16 mouse cellular contexts compared by ENCODE assay signal in the genomic region with DNA sequence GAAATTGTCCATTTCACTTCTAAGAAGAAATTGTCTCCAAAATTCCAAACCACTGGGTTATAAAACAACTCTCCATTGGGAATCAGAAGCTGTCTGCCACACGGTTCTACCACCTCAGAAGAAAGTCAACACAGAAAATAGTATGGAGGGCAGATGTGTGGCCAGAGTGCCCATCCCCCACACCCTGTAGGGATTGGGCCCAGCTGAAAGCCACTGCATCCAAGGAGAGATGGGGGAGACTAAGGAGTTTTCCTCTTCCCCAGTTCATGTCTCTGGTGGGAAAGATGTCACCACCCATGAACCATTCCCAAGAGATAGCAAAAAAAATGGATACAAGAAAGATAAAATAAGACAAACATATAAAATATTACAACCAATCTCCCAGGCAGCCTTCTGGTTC. TPM values are rescaled to one million over a fixed set of nuclear protein-coding genes. Genes with fewer than 3 reads are reported as not detected.
DNase-seq lines count a peak whose midpoint lies in the region; ATAC-seq and TF ChIP-seq lines count a peak whose summit lies in the region.
"Had no signal": no experiment of that assay in that cellular context is flagged by ENCODE, and none has a peak within 500 bp of the region (broad histone marks: within the 10 kb centered on the region; RNA-seq: fewer than 3 reads in every experiment).

No protein-coding gene starts in this region.

- 58% methylated on average over 1 of the region's 1 CpGs for WGBS in forebrain, embryonic 10.5 days
- WGBS in forebrain, embryonic 11.5 days: 13% methylated on average over 1 of the region's 1 CpGs
- WGBS in hindbrain, embryonic 15.5 days: 47% methylated on average over 1 of the region's 1 CpGs
- WGBS in midbrain, embryonic 16.5 days: 55% methylated on average over 1 of the region's 1 CpGs

- no peak overlapping the region for H3K27ac ChIP-seq in forebrain, embryonic 10.5 days
- no peak overlapping the region for H3K27ac ChIP-seq in forebrain, embryonic 11.5 days (ENCODE audit: low read depth, low read length)
- no peak overlapping the region for H3K27ac ChIP-seq in CH12.LX (ENCODE audit: insufficient read depth, low read depth)
- H3K27ac ChIP-seq in hindbrain, embryonic 15.5 days (replicated peaks): peak overlapping the region; percentile 66
- H3K27ac ChIP-seq in midbrain, embryonic 16.5 days (ENCODE audit: low read length): peak overlapping the region; percentile 87
- H3K27ac ChIP-seq: embryonic facial prominence, embryonic 13.5 days had no signal

- peaks cover 68% of the 10 kb centered on the region for H3K27me3 ChIP-seq in forebrain, embryonic 10.5 days (ENCODE audit: poor library complexity, severe bottlenecking)
- peaks cover 35% of the 10 kb centered on the region for H3K27me3 ChIP-seq in forebrain, embryonic 11.5 days (ENCODE audit: control insufficient read depth, insufficient read depth, low read length)
- H3K27me3 ChIP-seq in CH12.LX (replicated peaks): peaks cover 5% of the 10 kb centered on the region
- peaks cover 10% of the 10 kb centered on the region; the same call in 1 of the 2 replicates for H3K27me3 ChIP-seq in hindbrain, embryonic 15.5 days
- H3K27me3 ChIP-seq in midbrain, embryonic 16.5 days (ENCODE audit: control insufficient read depth, insufficient read depth, low read depth, low read length): no peaks in the 10 kb centered on the region

- no peaks in the 10 kb centered on the region; the same call in 1 of the 2 replicates for H3K79me2 ChIP-seq in CH12.LX (replicated peaks; ENCODE audit: control insufficient read depth, extremely low read depth, insufficient read depth, poor library complexity, severe bottlenecking)

- in situ Hi-C loops in CH12.LX (cut with MboI; ENCODE audit: low pct_ligation_motif_present, low pct_unique_long_range_greater_than_20kb, low sequenced_read_pairs): loop anchor here (5.0 to 25.0 kb wide), 2 partner anchors 173 to 463 kb away; partner anchors contain the start of gene Mgat5

- no peak for ATAC-seq in forebrain, embryonic 11.5 days (replicated peaks; ENCODE audit: low FRiP score)
- ATAC-seq in hindbrain, embryonic 15.5 days (ENCODE audit: low FRiP score, low read depth): no peak
- no peak for ATAC-seq in midbrain, embryonic 16.5 days
- ATAC-seq: Patski had no signal

- dilution Hi-C loops in CH12.LX (cut with MboI; ENCODE audit: extremely low pct_ligation_motif_present, extremely low pct_unique_long_range_greater_than_20kb, low sequenced_read_pairs): no loop called here

- no peak for TF ChIP-seq POLR2A in CH12.LX (IDR thresholded peaks at IDR 0.05; ENCODE audit: low read depth, low read length)

- H3K4me3 ChIP-seq in forebrain, embryonic 10.5 days: 0 out of 2 replicates have a peak overlapping the region, but pooled peaks have one; percentile 67
- H3K4me3 ChIP-seq in forebrain, embryonic 11.5 days (ENCODE audit: low read depth, low read length): no peak overlapping the region
- H3K4me3 ChIP-seq in CH12.LX (replicated peaks in 1 of 3; ENCODE audit: low read depth in 2 of 3, low read length in 2 of 3, poor library complexity in 1 of 3): peak overlapping the region in 1 of 3 experiments; percentile 77
- H3K4me3 ChIP-seq in hindbrain, embryonic 15.5 days: peak overlapping the region; percentile 68
- peak overlapping the region; percentile 62 for H3K4me3 ChIP-seq in midbrain, embryonic 16.5 days (ENCODE audit: low read depth, low read length)
- H3K4me3 ChIP-seq: embryonic facial prominence, embryonic 13.5 days had no signal

- TF ChIP-seq RAD21 in CH12.LX (IDR thresholded peaks at IDR 0.05; ENCODE audit: low read depth, low read length): no peak

- H3K9me3 ChIP-seq in forebrain, embryonic 10.5 days: no peaks in the 10 kb centered on the region
- H3K9me3 ChIP-seq in forebrain, embryonic 11.5 days (ENCODE audit: control insufficient read depth, low read length): no peaks in the 10 kb centered on the region
- peaks cover 3% of the 10 kb centered on the region for H3K9me3 ChIP-seq in CH12.LX (replicated peaks; ENCODE audit: low read length)
- no peaks in the 10 kb centered on the region for H3K9me3 ChIP-seq in hindbrain, embryonic 15.5 days
- H3K9me3 ChIP-seq in midbrain, embryonic 16.5 days (replicated peaks; ENCODE audit: control insufficient read depth, low read length, poor library complexity, severe bottlenecking): no peaks in the 10 kb centered on the region
- H3K9me3 ChIP-seq: embryonic facial prominence, embryonic 13.5 days had no signal

- no peaks in the 10 kb centered on the region; the same call in 1 of the 2 replicates for H3K36me3 ChIP-seq in forebrain, embryonic 10.5 days (replicated peaks)
- H3K36me3 ChIP-seq in forebrain, embryonic 11.5 days (ENCODE audit: control insufficient read depth, insufficient read depth, low read length): no peaks in the 10 kb centered on the region
- peaks cover 0 to 24% of the 10 kb centered on the region in 2 experiments for H3K36me3 ChIP-seq in CH12.LX (replicated peaks in 1 of 2; ENCODE audit: control insufficient read depth in 1 of 2, insufficient read depth in 1 of 2, low read length in 1 of 2)
- no peaks in the 10 kb centered on the region for H3K36me3 ChIP-seq in hindbrain, embryonic 15.5 days
- H3K36me3 ChIP-seq in midbrain, embryonic 16.5 days (ENCODE audit: control insufficient read depth, insufficient read depth, low read length): no peaks in the 10 kb centered on the region
- H3K36me3 ChIP-seq: embryonic facial prominence, embryonic 13.5 days had no signal

- H3K4me2 ChIP-seq in forebrain, embryonic 11.5 days (ENCODE audit: low read depth, low read length, severe bottlenecking): no peak overlapping the region
- no peak overlapping the region for H3K4me2 ChIP-seq in CH12.LX (ENCODE audit: insufficient read depth, low read depth, poor library complexity, severe bottlenecking)
- H3K4me2 ChIP-seq in hindbrain, embryonic 15.5 days: peak overlapping the region; percentile 95
- H3K4me2 ChIP-seq in midbrain, embryonic 16.5 days (ENCODE audit: low read length): peak overlapping the region; percentile 88
- H3K4me2 ChIP-seq: embryonic facial prominence, embryonic 13.5 days had no signal

- TF ChIP-seq EP300 in CH12.LX (IDR thresholded peaks at IDR 0.05; ENCODE audit: low read length): no peak

- H3K4me1 ChIP-seq in forebrain, embryonic 10.5 days: peaks cover 45% of the 10 kb centered on the region
- peaks cover 11% of the 10 kb centered on the region for H3K4me1 ChIP-seq in forebrain, embryonic 11.5 days (replicated peaks; ENCODE audit: control insufficient read depth, insufficient read depth, low read length)
- peaks cover 13 to 61% of the 10 kb centered on the region in 2 experiments for H3K4me1 ChIP-seq in CH12.LX (ENCODE audit: control insufficient read depth in 1 of 2, insufficient read depth in 2 of 2)
- H3K4me1 ChIP-seq in hindbrain, embryonic 15.5 days (replicated peaks): peaks cover 34% of the 10 kb centered on the region
- H3K4me1 ChIP-seq in midbrain, embryonic 16.5 days (ENCODE audit: control insufficient read depth, insufficient read depth, low read length): peaks cover 11% of the 10 kb centered on the region; the same call in 1 of the 2 replicates

- H3K9ac ChIP-seq in forebrain, embryonic 11.5 days (ENCODE audit: low read length): no peak overlapping the region
- H3K9ac ChIP-seq in CH12.LX (ENCODE audit: insufficient read depth, low read depth): no peak overlapping the region
- H3K9ac ChIP-seq in hindbrain, embryonic 15.5 days: 0 out of 2 replicates have a peak overlapping the region, but pooled peaks have one; percentile 7
- no peak overlapping the region; the same call in 1 of the 2 replicates for H3K9ac ChIP-seq in midbrain, embryonic 16.5 days (ENCODE audit: low read depth, low read length)
- H3K9ac ChIP-seq: embryonic facial prominence, embryonic 13.5 days had no signal

- TF ChIP-seq CTCF in CH12.LX (conservative IDR thresholded peaks at IDR 0.05 in 1 of 2, IDR thresholded peaks at IDR 0.05 in 1 of 2; ENCODE audit: low read depth in 2 of 2, low read length in 2 of 2): no peak

- DNase-seq in forebrain, embryonic 10.5 days (ENCODE audit: extremely low spot score, low spot score): no peak
- DNase-seq in forebrain, embryonic 11.5 days (ENCODE audit: low spot score): no peak
- DNase-seq in CH12.LX (ENCODE audit: extremely low read depth): no peak
- no peak for DNase-seq in right cerebral cortex, adult 2 months (ENCODE audit: low spot score in 2 of 2)
- no peak for DNase-seq in gastrocnemius, postnatal 4 days (ENCODE audit: low spot score in 2 of 2)
- DNase-seq: adrenal gland, postnatal 36 days; gastrocnemius, postnatal 10 days; heart, postnatal 36 days; kidney, adult 11 months; kidney, postnatal 25 days; layer of hippocampus, adult 9-11 months; spleen, adult 18-20 months had no signal

TF ChIP-seq in CH12.LX, 34 proteins besides CTCF, POLR2A, EP300 and RAD21:
- no peak for TF ChIP-seq ETS1 (conservative IDR thresholded peaks at IDR 0.05; ENCODE audit: low read depth, low read length)
- TF ChIP-seq ZKSCAN1 (IDR thresholded peaks at IDR 0.05; ENCODE audit: borderline replicate concordance, low read depth, low read length): no peak
- no peak for TF ChIP-seq E2F4 (IDR thresholded peaks at IDR 0.05; ENCODE audit: insufficient replicate concordance, low read depth, low read length)
- TF ChIP-seq MAX (IDR thresholded peaks at IDR 0.05; ENCODE audit: low read length): no peak
- no peak for TF ChIP-seq JUN (IDR thresholded peaks at IDR 0.05; ENCODE audit: insufficient read depth, low read depth, low read length)
- TF ChIP-seq CHD2 (IDR thresholded peaks at IDR 0.05; ENCODE audit: low read length): peak; percentile 53; the same call in 1 of the 2 replicates

RNA-seq across cellular contexts. Expression of gene Tmem163, which starts 4.1 kb away (rescaled TPM):
- 9.8 and 9.9 TPM in 2 replicates for polyA plus RNA-seq in forebrain, embryonic 10.5 days (2016; fragmentation: Nextera tagmentation; extraction: Ambion mirVana)
- 22.8 and 23.4 TPM in 2 replicates for polyA plus RNA-seq in forebrain, embryonic 11.5 days (2014; fragmentation: Nextera tagmentation; extraction: Ambion mirVana)
- total RNA-seq in CH12.LX (2012; rRNA removed) (4.2 and 4.5 TPM in 2 replicates), CH12.LX (2014; rRNA removed) (5.3 and 8.1 TPM in 2 replicates)
- 10.0 and 11.2 TPM in 2 replicates for polyA plus RNA-seq in CH12.LX (2012; ENCODE audit: insufficient read length, low read depth)
- polyA plus RNA-seq in hindbrain, embryonic 15.5 days (2015; fragmentation: Nextera tagmentation; extraction: Ambion mirVana): 49.5 and 56.9 TPM in 2 replicates
- polyA plus RNA-seq in midbrain, embryonic 16.5 days (2015; fragmentation: Nextera tagmentation; extraction: Ambion mirVana): 68.7 and 68.8 TPM in 2 replicates
- not detected for total RNA-seq in gastrocnemius, postnatal 4 days (2021)
- polyA plus RNA-seq: Patski had no signal

RNA-seq across cellular contexts. Expression of gene Acmsd, which starts 54.0 kb away (rescaled TPM):
- 0.07 and 0.46 TPM in 2 replicates for polyA plus RNA-seq in forebrain, embryonic 10.5 days (2016; fragmentation: Nextera tagmentation; extraction: Ambion mirVana)
- polyA plus RNA-seq in forebrain, embryonic 11.5 days (2014; fragmentation: Nextera tagmentation; extraction: Ambion mirVana): 0.23 TPM in 1 of 2 replicates, not detected in the other
- total RNA-seq in CH12.LX (2012; rRNA removed) (not detected in 2 replicates), CH12.LX (2014; rRNA removed) (not detected in 2 replicates)
- not detected in 2 replicates for polyA plus RNA-seq in CH12.LX (2012; ENCODE audit: insufficient read length, low read depth)
- polyA plus RNA-seq in hindbrain, embryonic 15.5 days (2015; fragmentation: Nextera tagmentation; extraction: Ambion mirVana): 0.08 and 0.12 TPM in 2 replicates
- 0.12 TPM in 1 of 2 replicates, not detected in the other for polyA plus RNA-seq in midbrain, embryonic 16.5 days (2015; fragmentation: Nextera tagmentation; extraction: Ambion mirVana)
- not detected for total RNA-seq in gastrocnemius, postnatal 4 days (2021)
- total RNA-seq: adrenal gland, postnatal 36 days; gastrocnemius, postnatal 10 days had no signal
- polyA plus RNA-seq: embryonic facial prominence, embryonic 13.5 days; Patski had no signal

Comparison
In these comparisons a context has a peak if more than half of its experiments do, and no peak if none do; other contexts are left out.
1. H3K27ac ChIP-seq: peak in hindbrain, embryonic 15.5 days (single experiment) and midbrain, embryonic 16.5 days (single experiment); none in forebrain, embryonic 10.5 days (single experiment), forebrain, embryonic 11.5 days (single experiment) and CH12.LX (single experiment).
2. H3K4me2 ChIP-seq: peak in hindbrain, embryonic 15.5 days (single experiment) and midbrain, embryonic 16.5 days (single experiment); none in forebrain, embryonic 11.5 days (single experiment) and CH12.LX (single experiment).